Mouse (Mus musculus) left cerebral cortex, postnatal 14 days (tissue): ENCODE results near the gene Pan3. TPM values are rescaled to one million over a fixed set of nuclear protein-coding genes. Genes with fewer than 3 reads are reported as not detected.

ENCODE experiments used
- DNase-seq, 2 experiments: peaks; one replicate each; pipeline ENCODE4 v3.0.0; 2021 to 2022; ENCODE audit warnings: low spot score in 2 of 2, mixed read lengths in 1 of 2
- intact Hi-C: fragments of 180-260 bp; cut with DNase I; formaldehyde crosslinking; loops from one replicate; pipeline ENCODE4 v1.15.1; 2025
- total RNA-seq, 2 experiments: library from RNA; stranded (reverse); gene quantifications; 2 replicates each; pipeline ENCODE4 v1.2.3; 2021

The Pan3 gene
- total RNA-seq, 2 experiments from 2014 or later = 74.0 to 85.7 TPM

GRCm38 (mm10) chr5:147583702-147584298 is 153.8 kb downstream of the Pan3 start:
- intact Hi-C loops = loop anchor here (5.0 kb wide), 2 partner anchors 74 to 264 kb away; no protein-coding TSS in a partner anchor
- peak; percentile 69 to 85 for DNase-seq

- DNase-seq = no peak
- intact Hi-C loops = loop anchor here (5.0 kb wide), 2 partner anchors 73 to 263 kb away; no protein-coding TSS in a partner anchor
Observed at GRCm38 (mm10) chr5:147584648-147585047, 154.7 kb downstream of the Pan3 start.

- intact Hi-C loops = no loop called here
- DNase-seq = no peak
Observed at GRCm38 (mm10) chr5:147585070-147585469, 155.1 kb downstream of the Pan3 start.

GRCm38 (mm10) chr5:147589814-147590213 is 159.9 kb downstream of the Pan3 start:
- no peak for DNase-seq
- intact Hi-C loops = no loop called here

- intact Hi-C loops = no loop called here
- DNase-seq = no peak
Observed at GRCm38 (mm10) chr5:147597825-147598224, 167.9 kb downstream of the Pan3 start.

Other genes with a start within 250 kb of the Pan3 start
- gene Gsx1, start 241.5 kb upstream of the Pan3 start, total RNA-seq = under 1 TPM; 0.46 to 0.68 TPM
- gene Pdx1, start 160.2 kb upstream of the Pan3 start, total RNA-seq = not detected
- not detected for gene Cdx2, start 122.9 kb upstream of the Pan3 start, total RNA-seq
- not detected for gene Urad, start 107.7 kb upstream of the Pan3 start, total RNA-seq
- gene Flt3, start 29.7 kb upstream of the Pan3 start, total RNA-seq = 1 to 10 TPM; 3.7 to 4.4 TPM